Comparison of ENCODE assay signal across 7 mouse cellular contexts in genomic region chr5:117932222-117932621, GRCm38 (mm10).
"Had no signal": no experiment of that assay in that cellular context is flagged by ENCODE, and none has a peak within 500 bp of the region (broad histone marks: within the 10 kb centered on the region; RNA-seq: fewer than 3 reads in every experiment).

No protein-coding gene starts in this region.

- H3K4me1 ChIP-seq: limb, embryonic 13.5 days; liver, embryonic 13.5 days; neural tube, embryonic 13.5 days; stomach, embryonic 15.5 days had no signal

- H3K9me3 ChIP-seq: limb, embryonic 10.5 days; limb, embryonic 13.5 days; liver, embryonic 13.5 days; neural tube, embryonic 13.5 days; stomach, embryonic 15.5 days had no signal

- H3K9ac ChIP-seq: limb, embryonic 13.5 days; liver, embryonic 13.5 days; neural tube, embryonic 13.5 days; stomach, embryonic 15.5 days had no signal

- H3K4me3 ChIP-seq: limb, embryonic 10.5 days; limb, embryonic 13.5 days; liver, embryonic 13.5 days; myocyte; neural tube, embryonic 13.5 days; stomach, embryonic 15.5 days had no signal

- H3K36me3 ChIP-seq: limb, embryonic 10.5 days; limb, embryonic 13.5 days; liver, embryonic 13.5 days; neural tube, embryonic 13.5 days; stomach, embryonic 15.5 days had no signal

- H3K27ac ChIP-seq: limb, embryonic 10.5 days; limb, embryonic 13.5 days; liver, embryonic 13.5 days; neural tube, embryonic 13.5 days; stomach, embryonic 15.5 days had no signal

- H3K4me2 ChIP-seq: limb, embryonic 13.5 days; liver, embryonic 13.5 days; midbrain, embryonic 11.5 days; neural tube, embryonic 13.5 days; stomach, embryonic 15.5 days had no signal
